In the genomic region with DNA sequence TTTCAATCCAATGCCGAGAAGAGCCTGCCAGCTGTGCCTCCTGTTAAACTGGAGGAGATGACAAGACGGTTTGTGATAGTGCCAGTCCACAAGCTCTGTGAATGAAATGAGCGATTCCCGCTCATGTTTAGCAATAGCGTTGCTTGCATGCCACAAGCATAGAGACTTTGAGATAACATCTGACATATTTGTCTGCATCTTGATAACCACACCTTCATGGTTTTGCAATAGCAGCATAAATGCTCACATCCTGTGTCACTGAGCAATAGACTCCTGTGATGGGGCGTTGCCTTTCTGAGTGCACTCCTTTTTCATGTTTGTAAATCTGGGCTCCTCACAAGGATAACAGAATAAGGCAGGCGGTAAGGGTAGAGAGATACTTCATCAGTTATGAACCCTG, we compare ENCODE assay signal across 19 mouse cellular contexts.
"Had no signal": no experiment of that assay in that cellular context is flagged by ENCODE, and none has a peak within 500 bp of the region (broad histone marks: within the 10 kb centered on the region; RNA-seq: fewer than 3 reads in every experiment).

No protein-coding gene starts in this region.

- H3K4me1 ChIP-seq: limb, embryonic 12.5 days; limb, embryonic 15.5 days; lung, embryonic 15.5 days; midbrain, embryonic 15.5 days; neural tube, embryonic 13.5 days had no signal

- ATAC-seq: liver, postnatal 0 days; midbrain, embryonic 15.5 days had no signal

- H3K4me3 ChIP-seq: limb, embryonic 12.5 days; limb, embryonic 15.5 days; lung, embryonic 15.5 days; midbrain, embryonic 15.5 days; neural tube, embryonic 13.5 days had no signal

- H3K27ac ChIP-seq: limb, embryonic 12.5 days; limb, embryonic 15.5 days; liver, embryonic 14.5 days; lung, embryonic 15.5 days; midbrain, embryonic 15.5 days; neural tube, embryonic 13.5 days had no signal

- H3K27me3 ChIP-seq: limb, embryonic 12.5 days; limb, embryonic 15.5 days; lung, embryonic 15.5 days; midbrain, embryonic 15.5 days; neural tube, embryonic 13.5 days had no signal

- H3K4me2 ChIP-seq: limb, embryonic 12.5 days; limb, embryonic 15.5 days; liver, embryonic 11.5 days; lung, embryonic 15.5 days; midbrain, embryonic 11.5 days; midbrain, embryonic 15.5 days; neural tube, embryonic 13.5 days had no signal

- H3K9me3 ChIP-seq: limb, embryonic 15.5 days; lung, embryonic 15.5 days; midbrain, embryonic 15.5 days; neural tube, embryonic 13.5 days had no signal

- DNase-seq: kidney, adult 9 months; kidney, postnatal 14 days; kidney, postnatal 4 days; left cerebral cortex, postnatal 4 days; liver, postnatal 0 days; lung, postnatal 10 days; lung, postnatal 36 days; retina, postnatal 1 day; right cerebral cortex, postnatal 25 days; thymus, adult 18-20 months; thymus, postnatal 36 days had no signal

- H3K9ac ChIP-seq: limb, embryonic 12.5 days; limb, embryonic 15.5 days; liver, embryonic 14.5 days; liver, postnatal 0 days; lung, embryonic 15.5 days; midbrain, embryonic 15.5 days; neural tube, embryonic 13.5 days had no signal
